Mouse (Mus musculus) heart, adult 8-10 months (tissue): ENCODE measurements around the gene Slc38a2. TPM values are rescaled to one million over a fixed set of nuclear protein-coding genes. Genes with fewer than 3 reads are reported as not detected.

ENCODE experiments used
- total RNA-seq, 4 experiments: library from RNA; stranded (reverse); gene quantifications; 2 replicates each; pipeline ENCODE4 v1.2.4; 2022

Gene Slc38a2
- total RNA-seq, 4 experiments from 2014 or later = 90.5 to 215 (median 150) TPM

Other genes starting within 250 kb of the Slc38a2 start
- 10 to 100 TPM; 47.1 to 54.5 (median 48.3) TPM for gene Scaf11, start 238.9 kb downstream of the Slc38a2 start, total RNA-seq
- gene Slc38a1, start 56.8 kb downstream of the Slc38a2 start, total RNA-seq = 1 to 10 TPM; 3.5 to 7.9 (median 6.1) TPM